Mouse (Mus musculus): ENCODE results near the gene Rptor.

The Rptor gene

DNA sequence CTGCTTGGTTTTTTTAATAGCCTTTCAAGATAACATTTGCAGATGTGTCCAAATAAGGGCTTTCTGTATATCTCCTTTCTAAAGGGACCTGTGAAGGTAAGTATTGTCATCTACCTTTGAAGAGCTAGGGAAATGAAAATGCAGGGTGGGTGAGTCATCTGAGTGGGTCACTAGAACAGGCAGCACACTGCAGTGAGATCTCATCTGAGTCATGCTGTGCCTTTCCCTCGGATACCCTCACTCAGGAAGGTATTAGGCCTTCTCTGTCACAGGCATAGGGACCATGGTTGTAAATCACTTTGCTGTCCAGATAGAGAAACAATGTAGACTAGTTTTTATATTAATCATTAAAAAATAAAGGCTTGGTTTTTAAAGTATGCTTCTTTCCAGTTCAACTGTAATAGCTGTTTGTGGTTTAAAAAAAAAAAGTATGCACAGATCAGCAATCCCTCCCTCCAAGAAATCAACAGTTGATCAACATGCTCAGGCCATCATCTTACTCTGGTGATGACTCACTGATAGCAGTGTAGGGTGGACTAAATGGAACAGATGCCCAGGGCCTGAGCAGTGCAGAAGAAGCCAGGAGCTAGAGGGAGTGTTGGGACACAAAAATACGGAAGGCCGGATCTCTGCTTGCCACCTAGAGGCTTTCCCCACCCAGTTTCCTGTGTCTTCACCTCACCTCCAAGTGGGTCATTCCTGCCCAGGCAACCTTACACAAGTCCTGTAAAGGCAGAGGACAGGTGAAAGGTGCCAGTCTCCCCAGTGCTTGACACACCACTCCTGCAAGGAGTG, 186.4 kb downstream of the Rptor start:
- DNase-seq = no peak

DNA sequence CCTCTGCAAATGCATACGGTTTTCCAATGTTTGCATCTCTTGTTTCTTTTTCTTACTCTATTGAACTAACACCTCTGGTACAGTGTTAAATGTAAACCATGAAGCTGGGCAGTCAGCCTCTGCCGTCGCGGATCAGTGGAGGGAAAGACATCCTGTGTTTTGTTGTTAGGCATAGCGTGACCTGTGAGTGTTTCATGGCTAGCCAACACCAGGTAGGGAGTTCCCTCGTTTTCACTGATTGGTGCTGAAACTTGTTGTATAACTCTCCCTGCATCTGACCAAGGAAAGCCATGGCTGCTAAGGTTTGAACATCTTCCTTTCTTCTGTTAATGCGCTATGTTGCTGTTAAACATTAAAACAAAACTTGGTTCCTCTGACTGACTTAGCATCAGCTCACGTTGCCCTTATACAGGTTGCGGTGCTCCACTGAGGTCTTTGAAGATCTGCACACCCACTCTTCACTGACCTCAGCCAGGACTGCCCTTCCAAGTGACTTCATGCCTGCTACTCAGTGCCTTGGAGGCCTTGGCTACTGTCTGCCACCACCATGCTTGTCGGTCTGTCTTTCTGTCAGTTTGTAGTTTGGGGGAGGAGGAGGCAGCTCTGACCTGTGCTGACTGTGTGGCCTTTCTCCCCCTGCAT, 189.3 kb downstream of the Rptor start:
- no peak for DNase-seq

DNA sequence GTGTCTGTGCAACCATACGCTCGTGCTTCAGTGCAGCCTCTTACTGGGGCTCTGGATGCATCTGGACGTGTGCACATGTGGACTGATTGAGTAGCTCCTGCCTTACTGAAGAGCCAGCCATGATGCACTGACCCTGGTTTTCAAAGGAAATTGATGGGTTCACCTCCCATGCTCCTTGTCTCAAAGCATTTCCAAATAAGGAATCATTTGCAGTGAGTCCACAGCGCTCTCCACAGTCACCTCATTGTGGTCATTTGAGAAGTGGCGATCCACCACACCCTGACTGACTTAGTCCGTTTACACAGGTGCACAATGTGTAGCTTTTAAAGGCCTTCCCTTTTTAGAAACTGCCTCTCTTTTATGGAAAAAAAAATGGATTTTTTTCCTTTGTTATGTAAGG, 190.7 kb downstream of the Rptor start:
- no peak for DNase-seq

GRCm38 (mm10) chr11:119794020-119794419, 191.3 kb downstream of the Rptor start:
- DNase-seq = no peak

DNA sequence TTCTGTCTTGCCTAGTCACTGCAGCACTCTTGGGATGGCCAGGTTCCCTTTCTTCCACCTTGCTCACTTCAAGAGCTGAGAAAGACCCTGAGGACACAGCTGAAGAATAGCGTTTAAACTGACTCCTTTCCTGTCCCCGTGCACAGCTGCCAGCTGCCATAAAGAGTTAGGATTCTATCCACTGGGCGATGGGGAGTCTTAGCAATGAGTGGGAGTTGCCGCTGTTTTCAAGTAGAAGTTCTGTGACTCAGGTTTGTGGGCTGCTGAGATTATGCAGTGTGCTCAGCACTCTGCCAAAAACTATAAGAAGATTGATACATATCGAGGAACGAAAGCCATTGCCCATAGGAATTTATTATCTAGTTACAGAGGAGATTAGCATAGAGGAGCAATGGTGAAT, 192.0 kb downstream of the Rptor start:
- DNase-seq = no peak

DNA sequence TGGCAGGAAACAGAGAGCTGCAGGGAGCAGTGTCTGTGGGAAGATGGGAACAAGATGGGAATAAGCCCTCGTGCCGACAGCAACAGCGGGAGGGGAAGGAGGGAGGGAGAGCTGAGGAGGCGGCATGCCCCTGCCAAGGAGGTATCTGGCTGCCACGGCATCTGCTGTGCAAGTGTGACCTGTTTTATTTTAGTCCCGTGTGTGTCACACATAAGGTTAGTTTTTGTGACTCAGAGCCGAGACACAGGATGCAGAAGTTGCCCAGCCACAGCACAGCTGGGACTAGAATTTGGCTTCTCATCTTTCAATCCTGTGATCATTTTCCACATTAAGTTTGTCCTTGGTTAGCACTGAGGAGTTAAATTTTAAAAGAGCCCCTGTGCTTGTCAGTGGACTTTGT, 193.7 kb downstream of the Rptor start:
- DNase-seq = no peak

GRCm38 (mm10) chr11:119796846-119797245, 194.1 kb downstream of the Rptor start:
- DNase-seq = no peak

- no peak for DNase-seq
Observed at GRCm38 (mm10) chr11:119799536-119799935, 196.8 kb downstream of the Rptor start.

DNA sequence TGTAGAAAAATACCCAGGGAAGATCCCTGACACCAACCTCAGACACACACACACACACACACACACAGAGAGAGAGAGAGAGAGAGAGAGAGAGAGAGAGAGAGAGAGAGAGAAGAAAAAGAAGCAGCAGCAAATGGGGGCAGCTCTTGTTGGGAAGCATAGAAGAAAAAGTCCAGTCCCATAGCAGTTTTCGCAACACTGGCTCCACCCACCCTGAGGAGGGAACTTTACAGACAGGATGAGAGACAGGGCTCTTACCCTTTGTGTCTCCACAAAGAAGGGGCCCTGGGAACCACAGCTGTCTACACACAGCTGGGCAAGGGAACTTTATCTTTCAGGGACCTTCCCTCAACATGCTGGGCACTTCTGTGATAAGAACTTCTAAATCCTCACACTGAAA, 199.2 kb downstream of the Rptor start:
- no peak for DNase-seq

DNA sequence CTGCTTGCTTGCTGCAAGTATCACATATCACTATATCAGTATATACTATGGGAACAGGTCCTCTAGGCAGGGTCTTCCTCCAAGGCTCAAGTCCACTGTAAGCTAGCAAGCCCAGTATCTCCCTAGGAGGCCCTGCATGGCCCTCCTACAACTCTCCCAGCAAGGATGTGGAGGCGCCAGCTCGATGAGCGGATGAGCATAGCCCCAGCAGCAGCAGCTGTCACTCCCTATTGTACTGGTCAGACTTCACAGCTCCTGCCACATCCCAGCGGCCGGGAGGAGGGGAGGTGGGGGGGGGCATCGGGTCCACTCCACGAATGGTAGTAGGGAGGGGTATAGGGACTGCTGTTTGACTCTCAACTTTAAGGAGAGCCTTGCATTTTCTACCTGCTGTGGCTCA, 200.2 kb downstream of the Rptor start:
- no peak for DNase-seq

DNA sequence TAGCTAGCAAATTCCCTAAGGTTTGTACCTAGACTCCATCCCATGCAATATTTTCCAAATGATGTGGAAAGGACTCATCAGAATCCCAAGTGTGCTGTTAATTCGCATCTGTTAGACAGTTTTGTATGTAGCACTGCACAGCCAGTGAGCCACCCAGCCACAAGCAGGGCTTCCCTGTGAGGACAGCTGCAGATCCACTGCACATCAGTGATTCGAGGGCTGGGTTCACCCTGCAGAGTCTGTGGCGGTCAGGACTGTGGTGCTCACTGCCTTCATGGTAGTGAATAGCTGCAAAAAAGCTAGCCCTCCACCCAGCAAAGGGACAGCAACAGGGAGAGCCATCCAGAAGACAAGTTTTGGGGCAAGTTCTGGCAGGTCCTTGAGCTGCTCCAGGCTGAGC, 201.7 kb downstream of the Rptor start:
- DNase-seq = no peak

DNA sequence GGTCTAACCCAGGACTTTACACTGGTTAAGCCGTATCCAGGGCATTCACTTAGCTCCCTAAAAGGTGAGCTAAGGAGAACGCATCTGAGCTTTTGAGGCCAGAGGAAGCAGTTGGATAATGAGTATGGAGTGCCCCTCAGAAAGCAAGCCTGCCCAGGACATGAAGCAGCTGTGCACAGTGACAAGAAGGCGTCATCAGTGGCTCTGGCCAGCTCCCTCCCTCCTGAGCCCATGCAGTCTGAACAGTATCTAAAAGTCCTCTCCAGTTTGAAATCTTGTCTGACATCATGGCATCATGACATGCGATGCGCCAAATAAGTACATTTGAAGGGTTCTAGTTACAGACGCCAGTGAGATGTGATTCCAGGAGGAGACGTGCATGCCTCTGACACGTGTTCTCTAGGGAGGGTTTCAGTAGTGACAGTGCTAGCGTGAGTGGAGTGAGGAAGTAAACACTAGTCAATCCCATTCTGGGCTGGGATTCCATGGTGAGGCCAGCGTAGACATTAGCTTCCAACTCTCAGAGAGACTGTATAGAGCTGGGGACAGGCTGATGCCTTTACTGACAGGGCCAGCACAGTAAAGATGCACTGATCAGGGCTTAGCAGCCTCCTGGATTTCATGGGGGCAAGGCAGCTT, 202.5 kb downstream of the Rptor start:
- DNase-seq = no peak

- DNase-seq = no peak
Observed at GRCm38 (mm10) chr11:119806539-119806938, 203.8 kb downstream of the Rptor start.

- no peak for DNase-seq
Observed at GRCm38 (mm10) chr11:119807431-119808031, 204.8 kb downstream of the Rptor start.

DNA sequence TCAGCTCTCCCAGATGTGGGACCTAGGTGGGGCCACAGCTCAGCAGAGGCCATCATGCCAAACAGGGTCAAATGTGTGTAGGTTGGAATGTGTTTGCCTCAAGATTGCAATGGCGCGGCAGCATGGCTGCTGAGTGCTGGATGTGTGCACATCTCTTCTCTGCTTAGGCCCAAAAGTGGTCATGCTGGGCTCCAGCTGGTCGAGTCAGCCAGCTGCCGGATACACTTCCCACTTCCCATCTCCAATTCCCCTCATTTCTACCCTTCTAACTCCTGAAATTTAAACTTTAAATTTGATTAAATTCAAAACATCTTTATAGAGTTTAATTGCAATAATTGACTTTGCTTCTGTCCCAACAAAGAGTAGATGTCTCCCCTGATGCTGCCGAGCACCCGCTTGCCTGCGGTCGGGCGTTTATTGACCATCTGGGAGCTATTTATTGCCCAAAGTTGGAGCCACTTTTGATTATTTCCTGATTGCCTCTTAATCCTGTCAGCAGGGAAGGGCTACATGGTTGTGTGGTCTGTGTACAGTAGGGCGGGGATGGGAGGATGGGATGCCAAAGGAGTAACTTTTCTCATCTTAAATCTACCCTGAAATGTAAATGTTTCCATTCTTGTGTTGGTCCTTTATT, 206.1 kb downstream of the Rptor start:
- no peak for DNase-seq

DNA sequence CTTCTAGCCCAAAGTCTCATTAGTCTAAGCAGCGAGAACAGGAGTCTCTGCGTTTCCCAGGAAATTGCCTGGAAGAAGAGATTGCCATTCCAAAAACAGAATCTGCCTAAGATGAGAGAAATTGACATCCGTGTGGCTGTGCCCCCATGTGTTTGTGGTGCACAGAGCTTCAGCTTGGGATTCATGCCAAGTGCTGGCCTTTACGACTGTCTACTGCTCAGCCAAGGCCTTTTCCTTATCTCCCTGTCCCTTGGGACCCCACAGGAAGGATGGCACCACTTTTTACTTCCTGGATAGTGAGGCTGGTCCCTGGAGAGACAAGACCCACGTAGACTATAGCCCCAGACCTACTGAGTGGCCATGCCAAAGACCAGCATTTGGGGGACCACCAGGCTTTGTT, 206.6 kb downstream of the Rptor start:
- DNase-seq = no peak

DNA sequence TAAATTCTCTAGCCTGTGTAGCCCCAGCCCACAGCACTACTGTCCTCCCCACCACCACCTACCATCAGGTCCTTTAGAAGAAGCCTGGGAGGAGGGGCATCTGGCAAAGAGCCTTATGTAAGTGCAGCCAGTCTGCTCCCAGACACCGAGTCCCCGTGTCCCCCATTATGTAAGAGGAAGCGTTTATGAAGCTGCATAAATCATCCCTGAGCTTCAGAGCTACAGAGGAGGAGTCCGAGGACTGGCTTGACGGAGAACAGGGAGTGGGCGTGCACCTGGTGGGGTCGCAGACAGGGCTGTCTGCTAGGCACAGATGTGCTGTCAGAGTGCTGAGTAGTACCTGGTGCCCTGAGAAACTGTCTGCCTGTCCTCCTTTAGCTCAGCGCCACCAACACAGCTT, 208.3 kb downstream of the Rptor start:
- no peak for DNase-seq

DNA sequence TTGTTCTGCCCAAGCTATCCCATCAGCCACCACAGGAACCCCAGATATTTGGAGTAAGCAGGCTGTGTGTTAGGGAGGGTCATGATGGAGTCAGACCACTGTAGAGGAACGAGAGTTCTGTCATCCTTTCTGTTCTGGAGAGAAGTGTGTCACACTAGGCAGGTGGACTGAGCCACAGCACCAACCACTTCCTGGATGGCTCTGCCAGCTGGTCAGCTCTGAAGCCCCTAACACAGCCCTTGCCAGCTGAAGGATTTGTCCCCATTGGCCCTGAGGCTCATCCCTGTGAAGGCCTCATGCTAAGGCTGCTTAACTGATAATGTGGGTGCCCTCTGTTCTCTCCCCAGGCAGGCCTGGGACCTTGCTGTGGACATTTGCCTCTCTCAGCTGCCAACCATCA, 208.9 kb downstream of the Rptor start:
- DNase-seq = no peak

GRCm38 (mm10) chr11:119812093-119812492, 209.4 kb downstream of the Rptor start:
- DNase-seq = no peak

GRCm38 (mm10) chr11:119814035-119814558, 211.4 kb downstream of the Rptor start:
- no peak for DNase-seq

DNA sequence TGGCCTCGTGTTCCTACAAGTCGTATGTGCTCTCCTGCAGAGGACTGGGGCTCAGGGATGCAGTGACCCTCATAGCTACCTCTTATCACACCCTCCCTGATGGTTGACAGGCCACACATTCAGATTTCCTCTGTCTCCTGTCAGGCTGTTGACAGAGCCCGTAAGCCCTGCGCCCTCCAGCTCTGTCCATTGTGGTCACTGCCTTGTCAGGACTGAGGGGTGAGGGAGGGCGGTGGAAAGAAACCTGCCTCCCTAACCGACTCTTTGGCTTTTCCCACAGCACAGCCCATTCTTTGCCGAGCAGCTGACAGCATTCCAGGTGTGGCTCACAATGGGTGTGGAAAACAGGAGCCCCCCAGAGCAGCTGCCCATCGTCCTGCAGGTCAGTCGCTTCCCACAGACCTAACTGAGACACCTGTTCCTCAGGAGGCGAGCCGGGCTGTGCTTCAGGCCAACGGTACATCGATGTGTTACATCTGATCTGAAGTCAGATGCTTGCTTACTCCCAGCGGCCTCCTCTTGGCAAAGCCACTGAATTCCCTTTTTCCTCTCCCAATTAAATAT, 214.2 kb downstream of the Rptor start:
- no peak for DNase-seq

- no peak for DNase-seq
Observed at GRCm38 (mm10) chr11:119817362-119817837, 214.7 kb downstream of the Rptor start.

DNA sequence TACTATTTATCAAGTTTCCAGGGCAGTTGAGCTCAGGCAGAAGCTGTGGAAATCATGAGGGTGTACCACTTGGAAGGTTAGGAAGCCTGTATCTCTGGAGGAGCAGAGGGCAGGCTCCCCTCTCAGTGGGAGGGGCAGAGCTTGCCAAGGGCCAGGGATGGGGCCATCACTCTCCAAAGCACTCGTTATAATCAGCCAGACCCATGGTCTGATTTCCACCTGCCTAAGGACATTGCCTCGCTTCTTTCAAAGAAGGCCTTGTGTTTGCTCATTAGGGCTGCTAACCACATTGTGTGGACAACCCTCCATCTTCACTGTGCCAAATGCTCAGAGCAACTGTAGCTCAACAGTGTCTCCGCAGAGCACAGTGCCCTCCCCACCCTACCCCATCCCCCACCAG, 215.2 kb downstream of the Rptor start:
- no peak for DNase-seq
